ENCODE assay signal across 11 mouse cellular contexts in the genomic region with DNA sequence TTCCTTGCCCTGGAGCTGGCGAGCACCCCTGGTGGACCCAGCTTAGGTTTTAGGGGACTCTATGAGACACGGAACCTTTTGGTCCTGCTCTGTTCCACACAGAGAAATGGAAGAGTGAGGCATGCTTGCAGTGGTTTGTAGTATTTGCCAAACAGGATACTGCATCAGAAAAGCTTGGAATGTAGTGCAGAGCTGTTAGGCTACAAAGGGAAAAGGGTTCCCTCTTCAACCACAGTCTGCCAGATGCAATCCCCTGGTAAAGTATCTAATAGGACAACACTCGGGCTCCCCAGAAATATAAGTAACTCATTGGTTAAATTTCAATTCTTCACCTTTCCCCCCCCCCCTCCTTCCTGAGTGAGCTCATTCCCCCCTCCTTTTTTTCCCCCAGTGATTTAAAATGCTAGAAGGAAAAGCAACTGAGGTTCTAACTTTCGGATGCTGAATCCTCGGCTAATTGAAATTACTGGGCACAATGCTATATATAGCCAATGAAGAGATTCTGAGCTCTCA.
A peak's percentile ranks its signal among the peaks of the same experiment; 100 is the strongest.
DNase-seq lines count a peak whose midpoint lies in the region; ATAC-seq lines count a peak whose summit lies in the region.
"Had no signal": no experiment of that assay in that cellular context is flagged by ENCODE, and none has a peak within 500 bp of the region (broad histone marks: within the 10 kb centered on the region; RNA-seq: fewer than 3 reads in every experiment).

No protein-coding gene starts in this region.

- H3K27me3 ChIP-seq in heart, embryonic 15.5 days, result no peaks in the 10 kb centered on the region
- H3K27me3 ChIP-seq in embryonic facial prominence, embryonic 12.5 days, result 0 out of 2 replicates have a peak, but pooled peaks cover 4% of the 10 kb centered on the region
- 0 out of 2 replicates have a peak, but pooled peaks cover 2% of the 10 kb centered on the region for H3K27me3 ChIP-seq in intestine, embryonic 15.5 days (replicated peaks)
- peaks cover 6% of the 10 kb centered on the region; the same call in 1 of the 2 replicates for H3K27me3 ChIP-seq in neural tube, embryonic 13.5 days

- WGBS in heart, embryonic 15.5 days, result 46% methylated on average over 5 of the region's 5 CpGs
- WGBS in embryonic facial prominence, embryonic 12.5 days, result 51% methylated on average over 5 of the region's 5 CpGs
- 49% methylated on average over 5 of the region's 5 CpGs for WGBS in intestine, embryonic 15.5 days
- 55% methylated on average over 5 of the region's 5 CpGs for WGBS in neural tube, embryonic 13.5 days

- no peak overlapping the region for H3K27ac ChIP-seq in heart, embryonic 15.5 days
- no peak overlapping the region for H3K27ac ChIP-seq in embryonic facial prominence, embryonic 12.5 days
- H3K27ac ChIP-seq in intestine, embryonic 15.5 days, result no peak overlapping the region
- H3K27ac ChIP-seq in neural tube, embryonic 13.5 days (replicated peaks), result no peak overlapping the region

- H3K4me1 ChIP-seq in heart, embryonic 15.5 days (replicated peaks), result no peaks in the 10 kb centered on the region
- H3K4me1 ChIP-seq in embryonic facial prominence, embryonic 12.5 days, result 0 out of 2 replicates have a peak, but pooled peaks cover 5% of the 10 kb centered on the region
- H3K4me1 ChIP-seq in intestine, embryonic 15.5 days (replicated peaks), result no peaks in the 10 kb centered on the region
- peaks cover 11% of the 10 kb centered on the region for H3K4me1 ChIP-seq in neural tube, embryonic 13.5 days (replicated peaks)

- ATAC-seq in heart, embryonic 15.5 days (replicated peaks; ENCODE audit: insufficient number of reproducible peaks, insufficient read depth, low FRiP score, low read depth), result no peak
- ATAC-seq in embryonic facial prominence, embryonic 12.5 days (ENCODE audit: insufficient number of reproducible peaks, insufficient read depth, low FRiP score, low TSS enrichment), result no peak
- ATAC-seq in intestine, embryonic 15.5 days, result no peak
- ATAC-seq in neural tube, embryonic 13.5 days (ENCODE audit: low read depth), result no peak

- no peak overlapping the region for H3K4me3 ChIP-seq in heart, embryonic 15.5 days
- H3K4me3 ChIP-seq in embryonic facial prominence, embryonic 12.5 days, result no peak overlapping the region
- no peak overlapping the region for H3K4me3 ChIP-seq in intestine, embryonic 15.5 days (replicated peaks)
- H3K4me3 ChIP-seq in neural tube, embryonic 13.5 days, result peak overlapping the region; percentile 35

- H3K4me2 ChIP-seq in heart, embryonic 15.5 days, result peak overlapping the region; percentile 48
- peak overlapping the region; percentile 49 for H3K4me2 ChIP-seq in embryonic facial prominence, embryonic 12.5 days (replicated peaks)
- peak overlapping the region; percentile 48; the same call in 1 of the 2 replicates for H3K4me2 ChIP-seq in intestine, embryonic 15.5 days (replicated peaks)
- H3K4me2 ChIP-seq in neural tube, embryonic 13.5 days, result peak overlapping the region; percentile 60

- no peak overlapping the region for H3K9ac ChIP-seq in heart, embryonic 15.5 days
- H3K9ac ChIP-seq in embryonic facial prominence, embryonic 12.5 days, result no peak overlapping the region
- no peak overlapping the region for H3K9ac ChIP-seq in intestine, embryonic 15.5 days
- H3K9ac ChIP-seq in neural tube, embryonic 13.5 days, result peak overlapping the region; percentile 57; the same call in 1 of the 2 replicates

- no peaks in the 10 kb centered on the region for H3K36me3 ChIP-seq in heart, embryonic 15.5 days
- H3K36me3 ChIP-seq in embryonic facial prominence, embryonic 12.5 days, result no peaks in the 10 kb centered on the region
- no peaks in the 10 kb centered on the region for H3K36me3 ChIP-seq in intestine, embryonic 15.5 days
- H3K36me3 ChIP-seq in neural tube, embryonic 13.5 days, result no peaks in the 10 kb centered on the region

- H3K9me3 ChIP-seq in heart, embryonic 15.5 days (replicated peaks), result no peaks in the 10 kb centered on the region
- no peaks in the 10 kb centered on the region for H3K9me3 ChIP-seq in embryonic facial prominence, embryonic 12.5 days
- H3K9me3 ChIP-seq in intestine, embryonic 15.5 days, result no peaks in the 10 kb centered on the region
- H3K9me3 ChIP-seq in neural tube, embryonic 13.5 days, result no peaks in the 10 kb centered on the region
- H3K9me3 ChIP-seq: megakaryocyte, embryonic 14.5 days had no signal

- no peak for DNase-seq in heart, adult 11 months
- no peak for DNase-seq in adrenal gland, adult (ENCODE audit: inconsistent age in 2 of 2, low spot score in 1 of 2)
- DNase-seq in ovary, postnatal 14 days (ENCODE audit: low spot score), result no peak
- no peak for DNase-seq in lung, postnatal 36 days
- DNase-seq: adrenal gland, adult 8-10 months; kidney, postnatal 25 days had no signal
